Mouse (Mus musculus) macrophage (primary cell): ENCODE measurements around the gene Dgkh. TPM values are rescaled to one million over a fixed set of nuclear protein-coding genes. Genes with fewer than 3 reads are reported as not detected.
"Not testable (repeated sequence)": the region's sequence is repeated elsewhere in the genome, so short reads cannot be mapped to it uniquely, and the experiment has no call there.

ENCODE experiments used
- H3K27ac ChIP-seq: fragments of 350-480 bp; formaldehyde crosslinking; 2 replicates; pipeline ENCODE4 v1.9.0; 2021
- H3K36me3 ChIP-seq: fragments of 350-480 bp; formaldehyde crosslinking; 2 replicates; pipeline ENCODE4 v1.9.0; 2021; ENCODE audit errors: inconsistent target
- H3K4me3 ChIP-seq: fragments of 350-480 bp; formaldehyde crosslinking; 2 replicates; pipeline ENCODE4 v1.9.0; 2021; ENCODE audit errors: inconsistent target
- H3K79me2 ChIP-seq: fragments of 350-480 bp; formaldehyde crosslinking; 2 replicates; pipeline ENCODE4 v1.9.0; 2021; ENCODE audit errors: inconsistent target
- WGBS: methylation state at CpG from one replicate; pipeline ENCODE4 v1.1.7; 2026; ENCODE audit warnings: inconsistent platforms; ENCODE audit not compliant: missing documents; 5-methylcytosine and 5-hydroxymethylcytosine counted together
- polyA plus RNA-seq: library from polyadenylated mRNA; stranded (reverse); fragments of 250-400 nt; gene quantifications from 3 replicates; pipeline ENCODE4 v1.2.4, GENCODE M21; 2018; ENCODE audit warnings: inconsistent platforms

The Dgkh gene
- polyA plus RNA-seq, 1 experiment from 2014 or later: 2.1 TPM

DNA sequence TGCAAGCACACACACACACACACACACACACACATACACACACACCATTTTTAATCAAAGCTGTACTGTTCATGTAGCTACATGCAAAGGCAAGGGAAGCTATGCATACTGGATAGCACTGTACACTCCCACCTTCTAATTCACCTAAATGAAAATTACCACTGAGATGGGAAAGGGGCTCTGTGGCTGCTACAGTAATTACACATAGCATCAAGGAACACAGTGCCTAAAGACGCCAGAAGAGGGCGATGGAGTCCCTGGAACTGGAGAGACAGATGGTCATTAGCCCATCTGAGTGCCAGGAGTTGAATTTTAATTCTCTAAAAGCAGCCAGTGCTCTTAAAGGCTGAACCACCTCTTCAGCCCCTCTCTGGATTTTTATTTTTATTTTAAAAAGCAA lies 142.2 kb downstream of the Dgkh start:
- H3K27ac ChIP-seq: no peak overlapping the region
- no peaks in the 10 kb centered on the region for H3K36me3 ChIP-seq
- no peak overlapping the region for H3K4me3 ChIP-seq
- H3K79me2 ChIP-seq: no peaks in the 10 kb centered on the region
- 52% methylated on average over 2 of the region's 2 CpGs for whole genome bisulfite sequencing

DNA sequence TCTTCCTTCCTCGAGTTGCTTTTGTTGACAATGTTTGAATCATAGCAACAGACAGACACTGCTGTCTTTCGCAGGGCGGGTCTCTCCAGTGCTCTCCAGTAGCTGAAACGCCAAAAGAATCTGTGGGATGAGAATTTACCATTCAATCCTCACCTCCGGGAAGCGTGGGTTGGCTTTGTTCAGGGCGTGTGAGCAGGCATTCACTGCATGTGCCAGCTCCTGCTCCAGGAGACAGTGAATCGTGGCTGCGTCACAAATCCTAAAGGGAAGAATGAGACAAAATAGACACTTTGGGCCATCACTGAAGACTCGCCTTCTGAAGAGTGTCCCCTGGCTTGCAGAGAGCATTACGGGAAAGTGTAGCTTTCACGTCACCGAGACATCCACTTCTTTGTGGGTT lies 148.4 kb downstream of the Dgkh start:
- no peaks in the 10 kb centered on the region for H3K36me3 ChIP-seq
- no peak overlapping the region for H3K4me3 ChIP-seq
- WGBS: 94% methylated on average over 13 of the region's 13 CpGs
- no peak overlapping the region for H3K27ac ChIP-seq
- H3K79me2 ChIP-seq: no peaks in the 10 kb centered on the region

DNA sequence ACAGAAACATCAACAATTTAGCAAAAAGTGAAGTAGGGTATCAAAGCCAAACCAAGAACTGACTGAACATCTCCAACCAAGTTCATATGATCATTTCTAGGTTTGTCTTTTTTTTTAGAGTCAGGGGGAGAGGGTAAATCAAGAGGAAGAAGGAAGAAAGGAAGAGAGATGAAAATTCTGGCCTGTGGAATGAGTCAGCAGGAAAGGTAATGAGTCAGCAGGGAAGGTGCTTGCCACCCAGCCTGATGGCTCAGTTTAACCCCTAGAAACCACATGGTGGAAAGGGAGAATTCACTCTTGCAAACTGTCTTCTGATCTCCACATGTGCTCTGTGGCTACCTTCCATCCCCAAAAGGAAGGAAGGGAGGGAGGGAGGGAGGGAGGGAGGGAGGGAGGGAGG lies 149.4 kb downstream of the Dgkh start:
- Histone ChIP-seq H3K36me3 (no peaks in the 10 kb centered on the region), H3K27ac (no peak overlapping the region), H3K79me2 (no peaks in the 10 kb centered on the region), H3K4me3 (no peak overlapping the region)

DNA sequence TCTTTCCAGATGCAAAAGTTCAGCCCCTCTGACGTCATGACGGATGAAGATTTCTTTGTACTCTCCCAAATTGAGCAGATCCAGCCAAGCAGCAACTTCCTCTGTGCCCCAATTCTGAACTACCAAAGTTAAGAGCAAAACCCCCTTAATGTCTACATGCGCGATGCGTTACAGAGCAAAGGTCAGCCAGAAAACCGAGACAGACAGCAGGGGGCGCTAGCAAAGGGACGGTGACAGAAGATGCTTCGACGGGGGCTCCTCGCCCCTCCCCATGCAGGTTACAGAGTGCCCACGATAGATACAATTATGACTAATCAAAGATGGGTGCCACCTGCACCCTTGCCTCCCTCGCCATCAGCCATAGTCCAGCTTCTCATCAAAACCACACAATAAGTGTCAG lies 156.7 kb downstream of the Dgkh start:
- 91% methylated on average over 13 of the region's 13 CpGs for WGBS
- H3K79me2 ChIP-seq: no peaks in the 10 kb centered on the region

DNA sequence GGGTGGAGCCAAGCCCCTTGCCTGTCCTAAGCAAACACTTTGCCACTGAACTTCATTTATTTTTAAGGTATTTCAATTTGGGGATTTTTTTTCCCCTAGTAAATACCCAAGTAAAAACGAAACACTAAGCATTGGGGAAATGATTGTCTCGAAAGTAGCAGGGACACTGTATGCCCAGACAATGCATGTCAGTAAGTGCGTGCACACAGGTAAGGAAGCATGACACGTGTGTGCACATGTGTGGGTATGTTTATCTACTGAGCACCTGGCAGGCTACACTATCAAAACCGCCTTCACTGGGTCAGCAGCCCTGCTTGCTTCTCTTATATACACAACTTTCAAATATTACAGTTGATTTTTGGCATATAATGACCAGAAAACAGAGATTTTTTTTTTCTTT lies 164.2 kb downstream of the Dgkh start:
- 0 out of 2 replicates have a peak, but pooled peaks cover 4% of the 10 kb centered on the region for H3K36me3 ChIP-seq
- no peaks in the 10 kb centered on the region for H3K79me2 ChIP-seq
- H3K4me3 ChIP-seq: no peak overlapping the region
- H3K27ac ChIP-seq: no peak overlapping the region
- WGBS: 91% methylated on average over 5 of the region's 5 CpGs

More for the DNA sequence above, 156.7 kb downstream of the Dgkh start:
- no peak overlapping the region for H3K4me3 ChIP-seq
- no peaks in the 10 kb centered on the region for H3K36me3 ChIP-seq
- H3K27ac ChIP-seq: no peak overlapping the region

DNA sequence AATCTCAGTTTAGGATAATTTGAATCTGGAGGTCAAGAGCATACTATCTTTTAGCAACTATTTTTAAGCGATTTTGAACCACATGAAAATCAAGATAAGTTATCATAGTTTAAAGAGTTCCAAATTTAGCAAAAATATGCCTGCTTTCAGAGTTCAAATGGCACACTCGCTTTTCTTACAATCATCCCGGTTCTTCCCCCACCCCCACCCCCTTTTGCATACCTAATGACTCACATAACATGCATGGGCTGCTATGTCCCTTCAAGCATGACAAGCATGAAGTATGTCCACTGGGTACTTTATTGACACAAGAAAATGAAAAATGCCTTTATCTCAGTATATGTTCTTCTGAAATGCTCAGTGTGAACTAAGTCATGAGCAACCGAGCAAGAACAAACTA lies 166.1 kb downstream of the Dgkh start:
- Histone ChIP-seq H3K27ac (no peak overlapping the region), H3K79me2 (no peaks in the 10 kb centered on the region), H3K36me3 (0 out of 2 replicates have a peak, but pooled peaks cover 4% of the 10 kb centered on the region), H3K4me3 (no peak overlapping the region)
- 86% methylated on average over 4 of the region's 4 CpGs for WGBS

DNA sequence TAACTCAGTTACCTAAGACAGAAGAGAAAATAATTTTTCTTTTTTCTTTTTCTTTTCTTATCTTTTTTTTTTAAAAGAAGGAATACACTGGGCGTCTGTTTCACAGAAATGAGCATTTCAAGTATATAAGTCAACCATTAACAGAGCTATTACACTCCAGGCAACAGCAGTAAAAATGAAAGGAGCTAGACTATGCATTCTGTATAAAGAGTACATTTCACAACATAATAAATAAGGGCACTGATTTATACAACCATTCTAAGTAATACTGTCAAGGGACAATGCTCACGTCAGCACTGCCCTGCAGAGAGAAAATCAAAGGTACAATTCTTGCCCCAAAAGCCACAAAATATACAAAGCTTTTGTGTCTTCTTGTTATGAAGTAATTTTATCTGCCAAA lies 168.3 kb downstream of the Dgkh start:
- H3K4me3 ChIP-seq: no peak overlapping the region
- H3K27ac ChIP-seq: no peak overlapping the region
- WGBS: 85% methylated on average over 2 of the region's 2 CpGs
- 0 out of 2 replicates have a peak, but pooled peaks cover under 1% of the 10 kb centered on the region for H3K36me3 ChIP-seq
- H3K79me2 ChIP-seq: no peaks in the 10 kb centered on the region

DNA sequence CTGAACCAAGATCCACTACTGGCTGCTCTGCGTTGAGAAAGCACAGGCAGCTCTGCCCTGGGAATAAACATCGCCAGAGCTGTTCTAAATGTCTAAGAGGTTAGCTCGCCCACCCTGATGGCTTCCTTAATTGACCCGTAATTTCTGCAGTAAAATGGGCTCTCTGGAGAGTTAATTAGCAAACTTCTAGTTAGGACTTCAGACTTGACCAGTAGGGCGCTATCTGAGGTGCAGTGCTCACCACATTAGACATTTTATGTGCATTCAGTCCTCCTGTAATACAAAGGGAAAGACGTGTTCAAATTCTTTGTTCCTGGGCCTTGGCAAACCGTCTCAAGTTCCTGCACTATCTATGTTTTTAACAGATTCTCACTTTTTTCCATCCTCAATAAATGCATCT lies 169.4 kb downstream of the Dgkh start:
- H3K36me3 ChIP-seq: no peaks in the 10 kb centered on the region
- 96% methylated on average over 6 of the region's 7 CpGs for WGBS
- no peak overlapping the region for H3K4me3 ChIP-seq
- no peak overlapping the region for H3K27ac ChIP-seq
- no peaks in the 10 kb centered on the region for H3K79me2 ChIP-seq

DNA sequence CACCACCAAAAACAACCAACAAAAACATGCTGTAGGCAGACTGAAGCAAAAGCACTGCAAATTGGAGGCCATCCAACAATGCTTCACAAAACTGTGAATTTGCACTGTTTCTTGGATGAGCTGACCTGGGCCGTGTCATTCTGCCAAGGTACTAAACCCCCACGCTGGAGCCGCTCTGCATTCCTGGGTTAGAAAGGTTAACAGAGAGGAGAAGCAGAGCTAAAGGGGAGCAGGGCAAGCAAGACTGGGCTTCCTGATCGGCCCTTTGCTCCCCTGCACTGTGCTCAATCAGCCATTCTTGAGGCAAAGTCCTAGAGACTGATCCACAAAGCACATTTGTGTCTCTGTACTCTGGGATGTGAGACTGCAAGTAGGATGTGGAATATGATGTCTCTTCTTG lies 170.5 kb downstream of the Dgkh start:
- Histone ChIP-seq H3K4me3 (no peak overlapping the region), H3K79me2 (no peaks in the 10 kb centered on the region)
- 94% methylated on average over 4 of the region's 4 CpGs for WGBS

DNA sequence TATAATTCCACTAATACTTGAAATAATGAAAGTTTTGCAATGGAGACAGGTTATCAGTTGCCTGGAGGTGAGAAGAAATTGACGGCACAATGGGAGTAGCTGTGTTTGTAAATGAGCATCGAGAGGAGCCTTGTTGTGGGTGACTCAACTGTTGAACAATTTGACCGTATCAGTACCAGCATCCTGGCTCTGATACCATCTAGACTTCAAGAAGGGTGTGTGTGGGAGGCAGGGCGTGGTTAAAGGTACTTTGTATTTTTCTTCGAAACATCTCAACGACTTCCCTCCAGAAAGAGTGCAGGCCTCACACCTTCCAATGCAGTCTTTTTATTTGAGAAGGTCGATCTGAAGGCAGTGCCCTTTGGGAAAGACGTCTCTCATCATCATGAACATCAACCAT lies 173.5 kb downstream of the Dgkh start:
- Histone ChIP-seq H3K27ac (no peak overlapping the region), H3K79me2 (no peaks in the 10 kb centered on the region), H3K36me3 (no peaks in the 10 kb centered on the region), H3K4me3 (no peak overlapping the region)
- WGBS: 91% methylated on average over 8 of the region's 8 CpGs

More for the DNA sequence above, 170.5 kb downstream of the Dgkh start:
- no peak overlapping the region for H3K27ac ChIP-seq
- no peaks in the 10 kb centered on the region for H3K36me3 ChIP-seq

DNA sequence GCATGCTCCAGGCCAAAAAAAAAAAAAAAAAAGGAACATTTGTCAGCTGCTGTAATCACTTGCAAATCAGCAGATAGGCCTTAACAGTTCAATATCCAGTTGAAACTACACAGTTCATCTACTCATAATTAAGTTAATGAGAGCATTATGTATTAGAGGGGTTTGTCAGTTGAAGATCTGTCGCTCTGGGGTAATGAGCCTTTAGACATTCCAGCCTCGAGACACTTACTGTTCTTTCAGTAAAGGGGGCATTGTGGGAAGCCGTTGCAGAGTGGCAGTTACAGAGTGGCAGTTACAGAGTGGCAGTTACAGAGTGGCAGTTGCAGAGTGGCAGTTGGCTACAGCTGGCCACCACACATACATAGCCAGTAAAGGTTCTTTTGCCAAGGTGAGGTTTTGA lies 177.7 kb downstream of the Dgkh start:
- H3K4me3 ChIP-seq, H3K27ac ChIP-seq, H3K36me3 ChIP-seq, H3K79me2 ChIP-seq: not testable (repeated sequence)
- WGBS: 80% methylated on average over 1 of the region's 3 CpGs

DNA sequence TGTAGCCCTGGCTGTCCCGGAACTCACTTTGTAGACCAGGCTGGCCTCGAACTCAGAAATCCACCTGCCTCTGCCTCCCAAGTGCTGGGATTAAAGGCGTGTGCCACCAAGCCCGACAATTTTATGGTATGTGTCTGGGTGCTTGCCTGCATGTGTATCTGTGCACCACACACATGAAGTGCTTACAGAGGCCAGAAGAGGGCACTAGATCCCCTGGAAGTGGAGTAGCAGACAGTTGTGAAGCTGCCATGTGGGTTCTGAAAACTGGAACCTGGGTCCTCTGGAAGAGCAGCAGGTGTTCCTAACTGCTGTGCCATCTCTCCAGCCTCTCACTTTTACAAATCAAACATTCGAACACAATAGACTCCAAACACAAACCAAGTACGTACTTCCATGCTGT lies 178.9 kb downstream of the Dgkh start:
- H3K27ac ChIP-seq: no peak overlapping the region
- H3K36me3 ChIP-seq: no peaks in the 10 kb centered on the region
- WGBS: 94% methylated on average over 3 of the region's 6 CpGs
- H3K79me2 ChIP-seq: no peaks in the 10 kb centered on the region
- no peak overlapping the region for H3K4me3 ChIP-seq

DNA sequence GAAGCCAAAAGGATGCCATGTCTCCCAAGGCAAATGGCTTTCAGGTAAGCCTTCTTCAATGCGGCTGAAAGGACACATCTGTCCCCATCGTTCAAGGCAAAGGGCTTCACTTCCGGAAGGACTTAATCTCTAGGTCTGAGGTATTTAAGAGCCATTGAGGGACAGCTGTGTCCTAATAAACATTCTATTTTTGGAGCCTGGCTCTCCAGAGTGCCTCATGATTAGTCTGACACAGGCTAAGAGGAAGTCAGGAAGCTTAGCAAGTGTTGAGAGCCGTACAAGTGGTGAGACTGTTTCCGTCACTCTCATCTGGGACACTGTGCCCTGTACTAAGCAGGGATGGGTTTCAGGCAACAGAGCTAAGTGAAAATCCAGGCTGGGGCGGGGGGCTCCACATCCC lies 183.8 kb downstream of the Dgkh start:
- 13% methylated on average over 6 of the region's 6 CpGs for WGBS
- H3K79me2 ChIP-seq: no peaks in the 10 kb centered on the region
- H3K27ac ChIP-seq: peak overlapping the region; percentile 70
- H3K36me3 ChIP-seq: no peaks in the 10 kb centered on the region
- no peak overlapping the region for H3K4me3 ChIP-seq

DNA sequence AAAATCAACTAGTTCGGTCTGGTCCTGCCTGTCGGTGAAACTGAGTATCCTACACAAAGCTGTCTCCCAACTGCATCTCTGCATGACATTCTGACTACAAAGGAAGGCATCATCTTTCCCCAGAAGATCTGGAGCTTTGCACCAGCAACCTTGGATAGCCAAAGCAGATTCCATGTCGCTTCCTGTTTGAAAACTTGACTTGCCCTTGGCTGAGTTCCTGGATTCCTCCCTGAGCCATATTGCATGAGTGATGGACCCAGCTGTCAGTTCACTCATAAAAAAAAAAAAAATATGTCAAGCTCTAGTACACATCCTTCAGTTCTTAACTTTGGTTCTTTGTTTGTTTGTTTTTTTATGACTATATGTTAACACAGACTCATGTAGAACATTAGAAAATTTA lies 191.3 kb downstream of the Dgkh start:
- Histone ChIP-seq H3K27ac (no peak overlapping the region), H3K36me3 (no peaks in the 10 kb centered on the region), H3K4me3 (no peak overlapping the region), H3K79me2 (no peaks in the 10 kb centered on the region)
- 94% methylated on average over 3 of the region's 3 CpGs for WGBS

DNA sequence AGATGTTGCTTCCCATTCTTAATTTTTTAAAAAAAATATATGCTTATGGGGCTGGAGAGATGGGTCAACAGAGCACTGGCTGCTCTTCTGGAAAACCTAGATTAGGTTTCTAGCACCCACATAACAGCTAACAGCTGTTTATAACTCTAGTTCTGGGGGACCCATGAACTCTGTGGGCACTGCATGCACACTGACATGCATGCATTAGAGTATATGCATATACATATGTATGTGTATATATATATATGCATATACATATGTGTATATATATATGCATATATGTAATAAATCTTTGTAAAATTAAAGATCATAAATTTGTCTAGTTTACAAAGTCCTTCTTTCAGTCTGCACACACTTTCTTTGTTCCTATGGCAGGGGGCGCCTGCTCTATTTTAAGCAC lies 192.8 kb downstream of the Dgkh start:
- peaks cover 14% of the 10 kb centered on the region; the same call in 1 of the 2 replicates for H3K79me2 ChIP-seq
- H3K27ac ChIP-seq: no peak overlapping the region
- no peaks in the 10 kb centered on the region for H3K36me3 ChIP-seq
- no peak overlapping the region for H3K4me3 ChIP-seq
- WGBS: 93% methylated on average over 1 of the region's 1 CpGs

DNA sequence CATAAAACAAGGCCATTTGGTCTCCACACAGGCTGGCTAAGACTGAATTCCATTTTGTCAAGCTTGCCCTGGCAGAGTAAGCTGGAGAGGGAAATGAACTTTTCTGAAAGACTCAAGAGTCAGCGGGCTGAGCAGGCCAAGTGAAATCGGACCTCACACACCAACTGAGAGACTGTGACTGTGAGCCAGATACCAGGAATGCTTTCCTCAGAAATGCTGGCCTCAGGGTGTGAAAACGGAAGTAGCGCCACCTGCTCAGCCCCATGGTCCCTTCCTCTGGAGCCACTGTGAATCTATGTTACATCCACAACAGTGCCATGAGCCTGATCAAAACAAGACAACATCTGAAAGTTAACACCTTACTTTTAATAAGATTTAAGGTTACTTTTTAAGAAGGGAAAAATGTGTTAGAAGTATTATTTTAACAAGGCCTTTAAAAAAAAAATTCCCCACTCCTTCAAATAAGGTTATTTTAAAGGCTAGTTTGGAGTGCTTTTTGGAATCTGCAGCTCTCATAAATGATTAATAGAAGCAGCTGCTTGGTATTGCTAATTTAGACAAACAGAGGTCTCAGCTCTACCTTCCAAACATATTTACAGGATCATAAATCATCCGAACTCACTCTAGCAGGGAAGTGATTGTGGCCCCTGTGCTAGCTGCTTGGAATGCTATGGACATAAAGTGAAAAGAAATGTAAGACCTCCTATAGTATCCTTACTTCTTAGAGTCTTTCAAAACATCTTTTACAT lies 193.8 kb downstream of the Dgkh start:
- H3K79me2 ChIP-seq: peaks cover 25% of the 10 kb centered on the region
- 92% methylated on average over 5 of the region's 5 CpGs for WGBS
- H3K4me3 ChIP-seq: no peak overlapping the region
- no peaks in the 10 kb centered on the region for H3K36me3 ChIP-seq
- H3K27ac ChIP-seq: no peak overlapping the region
